Mouse (Mus musculus) T-helper 2 cell (primary cell): ENCODE data around the gene Rasgrf2.
"Not testable (repeated sequence)": the region's sequence is repeated elsewhere in the genome, so short reads cannot be mapped to it uniquely, and the experiment has no call there.

Source experiments
- in situ Hi-C: fragments of 300-600 bp; cut with MboI, MseI; formaldehyde crosslinking; loops from one replicate; pipeline ENCODE4 v1.15.1; 2025; ENCODE audit warnings: high pct_unique_total_duplicates

The Rasgrf2 gene

GRCm38 (mm10) chr13:92131384-92132150 is at the start of gene Rasgrf2:
Rasgrf2 (minus strand) TSS chr13:92131656.
- in situ Hi-C loops, result no loop called here

- in situ Hi-C loops, result not testable (repeated sequence)
These were observed 41.2 kb upstream of the Rasgrf2 start for GRCm38 (mm10) chr13:92172686-92173085.

GRCm38 (mm10) chr13:92150551-92150950 is 19.1 kb upstream of the Rasgrf2 start:
- in situ Hi-C loops, result no loop called here

- in situ Hi-C loops, result no loop called here
These were observed 17.4 kb upstream of the Rasgrf2 start for GRCm38 (mm10) chr13:92148858-92149257.

GRCm38 (mm10) chr13:92134792-92135191 is 3.3 kb upstream of the Rasgrf2 start:
- in situ Hi-C loops, result no loop called here

- in situ Hi-C loops, result no loop called here
These were observed 1.1 kb upstream of the Rasgrf2 start for GRCm38 (mm10) chr13:92132599-92132998.

- in situ Hi-C loops, result no loop called here
These were observed 467 bp downstream of the Rasgrf2 start for GRCm38 (mm10) chr13:92130994-92131383.

- in situ Hi-C loops, result no loop called here
These were observed 1.6 kb downstream of the Rasgrf2 start for GRCm38 (mm10) chr13:92129877-92130276.

GRCm38 (mm10) chr13:92125902-92126301 is 5.6 kb downstream of the Rasgrf2 start:
- in situ Hi-C loops, result no loop called here

- in situ Hi-C loops, result no loop called here
These were observed 11.8 kb downstream of the Rasgrf2 start for GRCm38 (mm10) chr13:92119623-92120022.

- in situ Hi-C loops, result no loop called here
These were observed 17.4 kb downstream of the Rasgrf2 start for GRCm38 (mm10) chr13:92114076-92114475.

- in situ Hi-C loops, result no loop called here
These were observed 23.2 kb downstream of the Rasgrf2 start for GRCm38 (mm10) chr13:92108237-92108636.

GRCm38 (mm10) chr13:92104259-92104658 is 27.2 kb downstream of the Rasgrf2 start:
- in situ Hi-C loops, result no loop called here

- in situ Hi-C loops, result no loop called here
These were observed 33.0 kb downstream of the Rasgrf2 start for GRCm38 (mm10) chr13:92098484-92098883.

GRCm38 (mm10) chr13:92095131-92096090 is 36.0 kb downstream of the Rasgrf2 start:
- in situ Hi-C loops, result no loop called here

GRCm38 (mm10) chr13:92093712-92094290 is 37.7 kb downstream of the Rasgrf2 start:
- in situ Hi-C loops, result no loop called here

- in situ Hi-C loops, result no loop called here
These were observed 58.3 kb downstream of the Rasgrf2 start for GRCm38 (mm10) chr13:92073111-92073510.

GRCm38 (mm10) chr13:92068651-92069050 is 62.8 kb downstream of the Rasgrf2 start:
- in situ Hi-C loops, result no loop called here

GRCm38 (mm10) chr13:92067831-92068230 is 63.6 kb downstream of the Rasgrf2 start:
- in situ Hi-C loops, result no loop called here

- in situ Hi-C loops, result no loop called here
These were observed 77.7 kb downstream of the Rasgrf2 start for GRCm38 (mm10) chr13:92053748-92054147.

- in situ Hi-C loops, result no loop called here
These were observed 78.5 kb downstream of the Rasgrf2 start for GRCm38 (mm10) chr13:92053001-92053400.

- in situ Hi-C loops, result no loop called here
These were observed 80.2 kb downstream of the Rasgrf2 start for GRCm38 (mm10) chr13:92051216-92051615.
